Mouse (Mus musculus): ENCODE results near the gene Trib2. TPM values are rescaled to one million over a fixed set of nuclear protein-coding genes. Genes with fewer than 3 reads are reported as not detected.
A peak's percentile ranks its signal among the peaks of the same experiment; 100 is the strongest.

Trib2 gene
- total RNA-seq, 2 experiments from 2014 or later, result 26.6 to 32.9 TPM

- DNase-seq (ENCODE audit: low spot score in 2 of 2), result peak in 1 of 2 experiments; percentile 42
Observed at GRCm38 (mm10) chr12:15814249-15815081, 2.3 kb downstream of the Trib2 start.

- no peak for DNase-seq (ENCODE audit: low spot score in 2 of 2)
Observed at GRCm38 (mm10) chr12:15813819-15814165, 2.9 kb downstream of the Trib2 start.

GRCm38 (mm10) chr12:15813133-15813818 lies 3.4 kb downstream of the Trib2 start:
- peak in 1 of 2 experiments; percentile 51 for DNase-seq (ENCODE audit: low spot score in 2 of 2)

GRCm38 (mm10) chr12:15812139-15812962 lies 4.4 kb downstream of the Trib2 start:
- DNase-seq (ENCODE audit: low spot score in 2 of 2), result peak in 1 of 2 experiments; percentile 21

- DNase-seq (ENCODE audit: low spot score in 2 of 2), result no peak
Observed at GRCm38 (mm10) chr12:15811682-15812081, 5.0 kb downstream of the Trib2 start.

GRCm38 (mm10) chr12:15810926-15811325 lies 5.8 kb downstream of the Trib2 start:
- no peak for DNase-seq (ENCODE audit: low spot score in 2 of 2)

GRCm38 (mm10) chr12:15809657-15810056 lies 7.1 kb downstream of the Trib2 start:
- no peak for DNase-seq (ENCODE audit: low spot score in 2 of 2)

- DNase-seq (ENCODE audit: low spot score in 2 of 2), result no peak
Observed at GRCm38 (mm10) chr12:15809249-15809648, 7.5 kb downstream of the Trib2 start.

GRCm38 (mm10) chr12:15808186-15808800 lies 8.4 kb downstream of the Trib2 start:
- no peak for DNase-seq (ENCODE audit: low spot score in 2 of 2)

- no peak for DNase-seq (ENCODE audit: low spot score in 2 of 2)
Observed at GRCm38 (mm10) chr12:15804931-15805331, 11.8 kb downstream of the Trib2 start.

GRCm38 (mm10) chr12:15803936-15804438 lies 12.7 kb downstream of the Trib2 start:
- DNase-seq (ENCODE audit: low spot score in 2 of 2), result no peak

- DNase-seq (ENCODE audit: low spot score in 2 of 2), result no peak
Observed at GRCm38 (mm10) chr12:15801571-15801930, 15.2 kb downstream of the Trib2 start.

GRCm38 (mm10) chr12:15800914-15801570 lies 15.7 kb downstream of the Trib2 start:
- DNase-seq (ENCODE audit: low spot score in 2 of 2), result peak in 1 of 2 experiments; percentile 48

- no peak for DNase-seq (ENCODE audit: low spot score in 2 of 2)
Observed at GRCm38 (mm10) chr12:15800196-15800913, 16.4 kb downstream of the Trib2 start.

- DNase-seq (ENCODE audit: low spot score in 2 of 2), result no peak
Observed at GRCm38 (mm10) chr12:15798019-15798418, 18.7 kb downstream of the Trib2 start.

- DNase-seq (ENCODE audit: low spot score in 2 of 2), result no peak
Observed at GRCm38 (mm10) chr12:15795886-15796285, 20.8 kb downstream of the Trib2 start.

- no peak for DNase-seq (ENCODE audit: low spot score in 2 of 2)
Observed at GRCm38 (mm10) chr12:15793336-15793735, 23.4 kb downstream of the Trib2 start.

GRCm38 (mm10) chr12:15790181-15790580 lies 26.5 kb downstream of the Trib2 start:
- DNase-seq (ENCODE audit: low spot score in 2 of 2), result no peak

- DNase-seq (ENCODE audit: low spot score in 2 of 2), result no peak
Observed at GRCm38 (mm10) chr12:15777047-15777446, 39.7 kb downstream of the Trib2 start.

- no peak for DNase-seq (ENCODE audit: low spot score in 2 of 2)
Observed at GRCm38 (mm10) chr12:15771686-15772085, 45.0 kb downstream of the Trib2 start.
